Comparison of ENCODE assay signal across 23 mouse cellular contexts in genomic region chr14:40885752-40886151, GRCm38 (mm10). TPM values are rescaled to one million over a fixed set of nuclear protein-coding genes. Genes with fewer than 3 reads are reported as not detected.
A peak's percentile ranks its signal among the peaks of the same experiment; 100 is the strongest.
DNase-seq lines count a peak whose midpoint lies in the region; ATAC-seq and TF ChIP-seq lines count a peak whose summit lies in the region.
"Had no signal": no experiment of that assay in that cellular context is flagged by ENCODE, and none has a peak within 500 bp of the region (broad histone marks: within the 10 kb centered on the region; RNA-seq: fewer than 3 reads in every experiment).

No protein-coding gene starts in this region.

- TF ChIP-seq RAD21 in MEL (IDR thresholded peaks at IDR 0.05; ENCODE audit: low read depth, low read length): no peak

- TF ChIP-seq CTCF in lung, embryonic 14.5 days (IDR thresholded peaks at IDR 0.05; ENCODE audit: low read depth): no peak
- no peak for TF ChIP-seq CTCF in MEL (IDR thresholded peaks at IDR 0.05 in 2 of 3, conservative IDR thresholded peaks at IDR 0.05 in 1 of 3; ENCODE audit: control insufficient read depth in 1 of 3, insufficient read depth in 1 of 3, low read depth in 2 of 3, low read length in 3 of 3, poor library complexity in 1 of 3, severe bottlenecking in 1 of 3)
- no peak for TF ChIP-seq CTCF in layer of hippocampus, adult 2 months (conservative IDR thresholded peaks at IDR 0.05)

- no peaks in the 10 kb centered on the region for H3K27me3 ChIP-seq in heart, embryonic 13.5 days (replicated peaks)
- no peaks in the 10 kb centered on the region for H3K27me3 ChIP-seq in lung, embryonic 14.5 days (ENCODE audit: insufficient read depth, low read length)
- no peaks in the 10 kb centered on the region for H3K27me3 ChIP-seq in MEL (ENCODE audit: control insufficient read depth in 1 of 2, insufficient read depth in 2 of 2, low read length in 2 of 2)
- H3K27me3 ChIP-seq: embryonic facial prominence, embryonic 13.5 days; forebrain, embryonic 15.5 days had no signal

- H3K4me1 ChIP-seq in heart, embryonic 13.5 days: peaks cover 21% of the 10 kb centered on the region
- no peaks in the 10 kb centered on the region for H3K4me1 ChIP-seq in lung, embryonic 14.5 days (ENCODE audit: insufficient read depth)
- H3K4me1 ChIP-seq in MEL (ENCODE audit: control insufficient read depth in 1 of 2, insufficient read depth in 2 of 2, low read length in 2 of 2): peaks cover 6 to 7% of the 10 kb centered on the region in 2 experiments
- H3K4me1 ChIP-seq: forebrain, embryonic 15.5 days had no signal

- H3K27ac ChIP-seq in heart, embryonic 13.5 days (replicated peaks): peak overlapping the region; percentile 3; the same call in 1 of the 2 replicates
- H3K27ac ChIP-seq in lung, embryonic 14.5 days (ENCODE audit: low read depth): no peak overlapping the region
- H3K27ac ChIP-seq in MEL (ENCODE audit: control insufficient read depth, low read depth, low read length): no peak overlapping the region
- H3K27ac ChIP-seq in layer of hippocampus, adult 2 months: no peak overlapping the region
- H3K27ac ChIP-seq: embryonic facial prominence, embryonic 13.5 days; forebrain, embryonic 10.5 days; forebrain, embryonic 15.5 days; hindbrain, embryonic 14.5 days had no signal

- DNase-seq in heart, adult 18-20 months: no peak
- no peak for DNase-seq in lung, embryonic 14.5 days
- DNase-seq in lung, postnatal 36 days: no peak
- DNase-seq in MEL (ENCODE audit: low read depth, low spot score): peak; percentile 59
- DNase-seq in layer of hippocampus, adult 2 months (ENCODE audit: low spot score in 2 of 2): no peak
- DNase-seq: adrenal gland, postnatal 25 days; cerebellum, adult 11-12 months; cerebellum, adult 9-11 months; kidney, adult 9 months; kidney, postnatal 10 days; layer of hippocampus, adult 9-11 months; midbrain, embryonic 14.5 days; spleen, adult 18-20 months; thymus, postnatal 14 days had no signal

- ATAC-seq in heart, embryonic 13.5 days (ENCODE audit: extremely low read depth, insufficient number of reproducible peaks, low FRiP score, low TSS enrichment): no peak
- ATAC-seq in lung, embryonic 14.5 days (ENCODE audit: insufficient read depth): peak; percentile 4; the same call in 1 of the 2 replicates
- 0 out of 2 replicates have a peak, but pooled peaks have one; percentile 18 for ATAC-seq in megakaryocyte progenitor cell, adult 5-6 weeks (replicated peaks; ENCODE audit: poor library complexity)
- ATAC-seq: forebrain, embryonic 15.5 days; intestine, postnatal 0 days had no signal

- no peak overlapping the region for H3K9ac ChIP-seq in heart, embryonic 13.5 days
- no peak overlapping the region for H3K9ac ChIP-seq in lung, embryonic 14.5 days
- no peak overlapping the region for H3K9ac ChIP-seq in MEL (ENCODE audit: control insufficient read depth, low read depth, low read length, poor library complexity, severe bottlenecking)
- H3K9ac ChIP-seq: embryonic facial prominence, embryonic 13.5 days; forebrain, embryonic 15.5 days; hindbrain, embryonic 14.5 days had no signal

- WGBS in heart, embryonic 13.5 days: 4% methylated on average over 1 of the region's 1 CpGs
- 18% methylated on average over 1 of the region's 1 CpGs for WGBS in lung, embryonic 14.5 days

- H3K9me3 ChIP-seq in heart, embryonic 13.5 days: no peaks in the 10 kb centered on the region
- no peaks in the 10 kb centered on the region for H3K9me3 ChIP-seq in lung, embryonic 14.5 days (ENCODE audit: low read depth, low read length)
- H3K9me3 ChIP-seq in MEL (replicated peaks; ENCODE audit: insufficient read depth, low read length): no peaks in the 10 kb centered on the region
- H3K9me3 ChIP-seq: embryonic facial prominence, embryonic 13.5 days; forebrain, embryonic 10.5 days; forebrain, embryonic 15.5 days; G1E had no signal

- H3K4me2 ChIP-seq in heart, embryonic 13.5 days: peak overlapping the region; percentile 49; the same call in 1 of the 2 replicates
- H3K4me2 ChIP-seq in lung, embryonic 14.5 days: no peak overlapping the region
- H3K4me2 ChIP-seq: embryonic facial prominence, embryonic 13.5 days; forebrain, embryonic 15.5 days; hindbrain, embryonic 14.5 days had no signal

- H3K36me3 ChIP-seq in heart, embryonic 13.5 days: no peaks in the 10 kb centered on the region
- H3K36me3 ChIP-seq in lung, embryonic 14.5 days (ENCODE audit: insufficient read depth): no peaks in the 10 kb centered on the region
- peaks cover 0 to 12% of the 10 kb centered on the region in 2 experiments; a peak in 2 of 4 replicates for H3K36me3 ChIP-seq in MEL (ENCODE audit: control insufficient read depth in 1 of 2, insufficient read depth in 2 of 2, low read length in 2 of 2)
- H3K36me3 ChIP-seq: embryonic facial prominence, embryonic 13.5 days; forebrain, embryonic 10.5 days; forebrain, embryonic 15.5 days; G1E had no signal

- H3K4me3 ChIP-seq in heart, embryonic 13.5 days: no peak overlapping the region
- no peak overlapping the region for H3K4me3 ChIP-seq in lung, embryonic 14.5 days (ENCODE audit: low read depth, low read length)
- H3K4me3 ChIP-seq in MEL (ENCODE audit: control insufficient read depth in 1 of 2, insufficient read depth in 1 of 2, low read depth in 2 of 2, low read length in 2 of 2): no peak overlapping the region
- no peak overlapping the region for H3K4me3 ChIP-seq in layer of hippocampus, adult 2 months
- H3K4me3 ChIP-seq: embryonic facial prominence, embryonic 13.5 days; forebrain, embryonic 10.5 days; forebrain, embryonic 15.5 days had no signal

- TF ChIP-seq EP300 in MEL (IDR thresholded peaks at IDR 0.05; ENCODE audit: low read depth in 1 of 2, low read length in 2 of 2): no peak

- no peak for TF ChIP-seq POLR2A in MEL (IDR thresholded peaks at IDR 0.05; ENCODE audit: control insufficient read depth in 1 of 2, insufficient read depth in 1 of 2, low read depth in 1 of 2, low read length in 2 of 2, poor library complexity in 1 of 2)

- no peaks in the 10 kb centered on the region for H3K79me2 ChIP-seq in MEL (ENCODE audit: control insufficient read depth, insufficient read depth, low read length, poor library complexity)

TF ChIP-seq in MEL, 35 proteins besides CTCF, POLR2A, EP300 and RAD21:
- TF ChIP-seq ZNF384 (IDR thresholded peaks at IDR 0.05; ENCODE audit: low read depth, low read length) (peak; percentile 85), CHD2 (IDR thresholded peaks at IDR 0.05; ENCODE audit: low read length) (no peak), ETS1 (IDR thresholded peaks at IDR 0.05; ENCODE audit: low read depth, low read length) (0 out of 2 replicates have a peak, but pooled peaks have one; percentile 21)

RNA-seq across cellular contexts. Expression of gene Sh2d4b, which starts 7.3 kb away (rescaled TPM):
- 0.48 and 0.67 TPM in 2 replicates for polyA plus RNA-seq in heart, embryonic 13.5 days (2015; fragmentation: Nextera tagmentation; extraction: Ambion mirVana)
- total RNA-seq in heart, adult 18-20 months (2021): under 1 TPM; 0.60 to 0.93 TPM
- 0.74 and 0.79 TPM in 2 replicates for polyA plus RNA-seq in lung, embryonic 14.5 days (2014; fragmentation: Nextera tagmentation; extraction: Ambion mirVana)
- total RNA-seq in MEL (2012; rRNA removed): 0.12 TPM in 1 of 2 replicates, not detected in the other
- under 1 TPM in 1 of 2 experiments, not detected in 1; 0.26 TPM for polyA plus RNA-seq in MEL (2012; ENCODE audit: insufficient read depth in 1 of 2, insufficient read length in 2 of 2, low read depth in 1 of 2, low replicate concordance in 2 of 2, missing spikeins in 1 of 2)
- 0.17 TPM in 1 of 2 replicates, not detected in the other for total RNA-seq in megakaryocyte progenitor cell, adult 5-6 weeks (2015)
- total RNA-seq in megakaryocyte progenitor cell, adult 5-6 weeks (2017): not detected in 2 replicates
- total RNA-seq in layer of hippocampus, adult 2 months (2021): 1 to 10 TPM; 2.0 to 2.1 TPM
- polyA plus RNA-seq: intestine, postnatal 0 days; liver, adult 2 months had no signal
